Mouse (Mus musculus) right cerebral cortex, postnatal 36 days (tissue): ENCODE data around the gene Tac4.

ENCODE experiments used
- DNase-seq, 2 experiments: peaks; one replicate each; pipeline ENCODE4 v3.0.0; 2022; ENCODE audit warnings: low spot score in 2 of 2, mixed read lengths in 1 of 2

Gene Tac4

GRCm38 (mm10) chr11:95311425-95311807 lies 50.1 kb downstream of the Tac4 start:
- no peak for DNase-seq

- DNase-seq = no peak
Observed at GRCm38 (mm10) chr11:95315215-95315955, 54.1 kb downstream of the Tac4 start.

- DNase-seq = no peak
Observed at GRCm38 (mm10) chr11:95318116-95318515, 56.8 kb downstream of the Tac4 start.
